Mouse (Mus musculus): Measurements from ENCODE around the gene Arhgef12. TPM values are rescaled to one million over a fixed set of nuclear protein-coding genes. Genes with fewer than 3 reads are reported as not detected.

Gene Arhgef12
- total RNA-seq, 2 experiments from 2014 or later = 162 to 164 TPM

DNA sequence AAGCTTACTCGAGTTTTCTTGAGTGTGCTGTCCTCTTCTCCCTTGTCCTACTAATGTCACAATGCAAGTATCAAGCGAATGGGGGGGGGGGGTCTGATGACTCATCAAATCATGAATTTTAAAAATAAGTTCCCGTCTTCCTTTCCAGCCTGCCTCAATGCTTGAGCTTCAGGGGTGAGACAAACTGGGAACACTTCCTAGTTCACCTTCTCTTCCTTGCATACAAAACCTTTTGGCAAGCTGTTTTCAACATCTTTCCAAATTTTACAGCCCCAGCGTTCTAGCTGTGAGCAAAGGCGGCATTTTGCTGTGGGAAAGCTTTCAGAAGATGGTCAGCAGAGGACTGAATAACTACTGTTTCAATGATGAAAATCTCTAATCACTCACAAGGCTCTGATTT, 516 bp upstream of the Arhgef12 start:
- Histone ChIP-seq H3K27ac (peak overlapping the region; percentile 94), H3K4me3 (no peak overlapping the region)
- TF ChIP-seq CTCF (IDR thresholded peaks at IDR 0.05) = no peak
- DNase-seq (ENCODE audit: extremely low spot score in 1 of 2, low spot score in 2 of 2) = no peak
- intact Hi-C loops (cut with DNase I) = no loop called here

GRCm38 (mm10) chr9:43106426-43107186, 433 bp downstream of the Arhgef12 start:
- Histone ChIP-seq H3K4me3 (peak overlapping the region; percentile 92), H3K27ac (peak overlapping the region; percentile 94)
- intact Hi-C loops (cut with DNase I) = loop anchor here (1.0 kb wide), 1 partner anchor 106 kb away; no protein-coding TSS in a partner anchor
- no peak for TF ChIP-seq CTCF (IDR thresholded peaks at IDR 0.05)
- DNase-seq (ENCODE audit: extremely low spot score in 1 of 2, low spot score in 2 of 2) = no peak

GRCm38 (mm10) chr9:43105664-43106361, 1.2 kb downstream of the Arhgef12 start:
- Histone ChIP-seq H3K27ac (peak overlapping the region; percentile 94), H3K4me3 (peak overlapping the region; percentile 92)
- DNase-seq (ENCODE audit: extremely low spot score in 1 of 2, low spot score in 2 of 2) = peak; percentile 90 to 93
- intact Hi-C loops (cut with DNase I) = loop anchor here (1.0 kb wide), 1 partner anchor 106 kb away; no protein-coding TSS in a partner anchor
- TF ChIP-seq CTCF (IDR thresholded peaks at IDR 0.05) = no peak

- DNase-seq (ENCODE audit: extremely low spot score in 1 of 2, low spot score in 2 of 2) = peak; percentile 29 to 35
- TF ChIP-seq CTCF (IDR thresholded peaks at IDR 0.05) = no peak
- H3K27ac ChIP-seq = peak overlapping the region; percentile 94
- intact Hi-C loops (cut with DNase I) = no loop called here
- H3K4me3 ChIP-seq = peak overlapping the region; percentile 92
These were observed 2.0 kb downstream of the Arhgef12 start for GRCm38 (mm10) chr9:43104873-43105663.

GRCm38 (mm10) chr9:43104526-43104872, 2.5 kb downstream of the Arhgef12 start:
- peak overlapping the region; percentile 94 for H3K27ac ChIP-seq
- intact Hi-C loops (cut with DNase I) = no loop called here
- DNase-seq (ENCODE audit: extremely low spot score in 1 of 2, low spot score in 2 of 2) = no peak
- peak overlapping the region; percentile 92 for H3K4me3 ChIP-seq
- no peak for TF ChIP-seq CTCF (IDR thresholded peaks at IDR 0.05)

DNA sequence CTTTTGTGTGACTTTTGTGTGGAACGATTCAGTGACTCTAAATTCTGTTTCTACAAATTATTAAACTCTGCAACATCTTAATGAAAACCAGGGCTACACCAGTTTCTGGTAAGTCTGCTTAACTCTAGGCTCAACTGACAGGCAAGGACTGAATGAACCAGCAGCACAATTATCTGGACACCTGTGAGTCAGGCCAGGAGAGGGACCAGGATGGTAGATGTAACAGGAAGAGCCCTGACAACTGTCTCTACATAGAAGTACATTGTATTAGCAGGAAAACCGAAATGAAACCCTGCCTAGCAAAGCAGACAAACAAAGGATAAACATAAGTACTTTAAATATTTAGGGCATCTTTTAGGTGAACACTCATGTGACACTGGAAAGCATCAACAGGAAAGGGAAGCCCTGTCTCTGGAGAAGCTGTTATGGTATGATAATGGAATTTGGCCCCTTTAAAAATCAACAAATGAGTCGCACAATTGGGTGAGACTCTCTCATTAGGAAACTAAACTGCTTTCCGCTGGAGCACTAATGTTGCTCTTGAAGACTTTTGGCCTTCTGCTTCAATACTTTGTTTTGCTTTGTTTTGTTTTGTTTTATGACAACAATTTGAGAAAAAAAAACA, 3.3 kb downstream of the Arhgef12 start:
- H3K27ac ChIP-seq = peak overlapping the region; percentile 94
- H3K4me3 ChIP-seq = peak overlapping the region; percentile 92
- intact Hi-C loops (cut with DNase I) = no loop called here
- no peak for DNase-seq (ENCODE audit: extremely low spot score in 1 of 2, low spot score in 2 of 2)
- no peak for TF ChIP-seq CTCF (IDR thresholded peaks at IDR 0.05)

- H3K27ac ChIP-seq = no peak overlapping the region
- no peak for DNase-seq (ENCODE audit: extremely low spot score in 1 of 2, low spot score in 2 of 2)
- TF ChIP-seq CTCF (IDR thresholded peaks at IDR 0.05) = no peak; the same call in 1 of the 2 replicates
- intact Hi-C loops (cut with DNase I) = no loop called here
- H3K4me3 ChIP-seq = peak overlapping the region; percentile 92
These were observed 4.1 kb downstream of the Arhgef12 start for GRCm38 (mm10) chr9:43102931-43103330.

DNA sequence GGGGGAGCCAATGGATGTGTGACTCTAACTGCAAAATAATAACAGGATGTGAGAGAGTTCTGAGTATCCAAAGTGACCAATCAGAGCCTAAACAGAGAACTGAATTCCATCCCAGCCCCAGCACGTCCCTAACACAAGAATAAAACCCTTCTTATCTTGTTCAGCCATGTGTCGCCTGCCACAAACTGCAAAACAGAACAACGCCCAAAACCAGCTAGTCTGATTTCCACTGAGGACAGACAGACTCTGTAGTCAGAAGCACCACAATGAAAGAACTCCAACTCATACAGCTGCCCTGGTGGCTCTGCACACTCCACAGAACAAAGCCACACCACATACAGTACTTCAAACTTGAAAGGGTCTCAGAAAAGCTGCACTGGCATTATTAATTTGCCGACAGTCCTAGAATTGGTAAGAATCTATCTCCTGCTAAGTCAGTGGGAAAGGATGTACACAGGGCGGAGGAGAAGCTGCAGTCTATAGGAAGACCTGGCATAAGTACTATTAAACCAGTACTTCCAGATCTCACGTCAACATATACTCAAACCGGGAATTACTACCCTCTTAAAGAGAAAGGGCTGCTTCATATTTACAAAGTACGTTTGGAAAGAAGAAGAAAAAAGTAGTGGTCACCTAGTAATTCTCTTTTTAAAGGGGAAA, 5.0 kb downstream of the Arhgef12 start:
- H3K4me3 ChIP-seq = no peak overlapping the region
- no peak for DNase-seq (ENCODE audit: extremely low spot score in 1 of 2, low spot score in 2 of 2)
- no peak overlapping the region for H3K27ac ChIP-seq
- intact Hi-C loops (cut with DNase I) = no loop called here
- TF ChIP-seq CTCF (IDR thresholded peaks at IDR 0.05) = no peak

GRCm38 (mm10) chr9:43098922-43099321, 8.1 kb downstream of the Arhgef12 start:
- no peak overlapping the region for H3K4me3 ChIP-seq
- TF ChIP-seq CTCF (IDR thresholded peaks at IDR 0.05) = no peak
- DNase-seq (ENCODE audit: extremely low spot score in 1 of 2, low spot score in 2 of 2) = no peak
- no peak overlapping the region for H3K27ac ChIP-seq
- intact Hi-C loops (cut with DNase I) = no loop called here

GRCm38 (mm10) chr9:43097801-43098557, 9.1 kb downstream of the Arhgef12 start:
- Histone ChIP-seq H3K4me3 (no peak overlapping the region), H3K27ac (no peak overlapping the region)
- TF ChIP-seq CTCF (IDR thresholded peaks at IDR 0.05) = no peak
- DNase-seq (ENCODE audit: extremely low spot score in 1 of 2, low spot score in 2 of 2) = no peak
- intact Hi-C loops (cut with DNase I) = no loop called here
